Mouse (Mus musculus) embryonic facial prominence, embryonic 14.5 days (tissue): ENCODE results near the gene Gp1bb. TPM values are rescaled to one million over a fixed set of nuclear protein-coding genes. Genes with fewer than 3 reads are reported as not detected.

Experiments used
- ATAC-seq: fragments of 200-750 bp; cut with Nextera tagmentation; 2 replicates; pipeline ENCODE4 v1.8.0; 2017; ENCODE audit warnings: low read depth, moderate number of reproducible peaks, moderate TSS enrichment
- DNase-seq: peaks from one replicate; pipeline ENCODE4 v3.0.0-alpha.2; 2015; ENCODE audit warnings: low spot score
- H3K27ac ChIP-seq: fragments of 300-500 bp; sonication (generic); replicated peaks from 2 replicates; pipeline ENCODE4 v1.5.1; 2014; ENCODE audit warnings: low read depth, mild to moderate bottlenecking, low read length, moderate library complexity
- H3K27me3 ChIP-seq: fragments of 300-500 bp; sonication (generic); replicated peaks from 2 replicates; pipeline ENCODE4 v1.6.1; 2014; ENCODE audit warnings: low read length; ENCODE audit not compliant: control insufficient read depth, insufficient read depth
- H3K36me3 ChIP-seq: fragments of 300-500 bp; sonication (generic); 2 replicates; pipeline ENCODE4 v1.6.1; 2014; ENCODE audit warnings: low read length, mixed read lengths; ENCODE audit not compliant: control insufficient read depth, insufficient read depth
- H3K4me1 ChIP-seq: fragments of 300-500 bp; sonication (generic); 2 replicates; pipeline ENCODE4 v1.6.1; 2014; ENCODE audit warnings: antibody characterized with exemption, low read length; ENCODE audit not compliant: control insufficient read depth, insufficient read depth
- H3K4me2 ChIP-seq: fragments of 300-500 bp; sonication (generic); 2 replicates; pipeline ENCODE4 v1.6.1; 2014; ENCODE audit warnings: low read depth, mild to moderate bottlenecking, low read length, moderate library complexity, mixed read lengths
- H3K4me3 ChIP-seq: fragments of 300-500 bp; sonication (generic); 2 replicates; pipeline ENCODE4 v1.5.1; 2014; ENCODE audit warnings: low read depth, mild to moderate bottlenecking, low read length
- H3K9ac ChIP-seq: fragments of 300-500 bp; sonication (generic); 2 replicates; pipeline ENCODE4 v1.6.1; 2014; ENCODE audit warnings: low read depth, mild to moderate bottlenecking, low read length, moderate library complexity, mixed read lengths
- H3K9me3 ChIP-seq: fragments of 300-500 bp; sonication (generic); 2 replicates; pipeline ENCODE4 v1.6.1; 2016; ENCODE audit warnings: low read length; ENCODE audit not compliant: control insufficient read depth
- WGBS: fragments of 180-500 bp; shearing (Covaris S2); extraction: QIAGEN DNeasy Blood & Tissue Kit; methylation state at CpG from one replicate; pipeline ENCODE4 v1.1.7; 2014; 5-methylcytosine and 5-hydroxymethylcytosine counted together
- polyA plus RNA-seq: library from polyadenylated mRNA; unstranded; fragments of >200 nt; fragmentation: Nextera tagmentation; extraction: Ambion mirVana; gene quantifications from 2 replicates; pipeline ENCODE4 v1.2.1, GENCODE M21; 2014

The Gp1bb gene
- polyA plus RNA-seq, 1 experiment from 2014 or later, result 3.1 TPM

GRCm38 (mm10) chr16:18604267-18604701 is 17.9 kb downstream of the Gp1bb start:
- Histone ChIP-seq H3K27ac (peak overlapping the region; percentile 39), H3K9me3 (no peaks in the 10 kb centered on the region), H3K9ac (0 out of 2 replicates have a peak overlapping the region, but pooled peaks have one; percentile 14), H3K36me3 (no peaks in the 10 kb centered on the region), H3K4me2 (no peak overlapping the region), H3K4me3 (no peak overlapping the region), H3K4me1 (peaks cover 21% of the 10 kb centered on the region), H3K27me3 (no peaks in the 10 kb centered on the region)
- WGBS, result 39% methylated on average over 4 of the region's 8 CpGs
- ATAC-seq (peak; percentile 28; the same call in 1 of the 2 replicates), DNase-seq (peak; percentile 73)

DNA sequence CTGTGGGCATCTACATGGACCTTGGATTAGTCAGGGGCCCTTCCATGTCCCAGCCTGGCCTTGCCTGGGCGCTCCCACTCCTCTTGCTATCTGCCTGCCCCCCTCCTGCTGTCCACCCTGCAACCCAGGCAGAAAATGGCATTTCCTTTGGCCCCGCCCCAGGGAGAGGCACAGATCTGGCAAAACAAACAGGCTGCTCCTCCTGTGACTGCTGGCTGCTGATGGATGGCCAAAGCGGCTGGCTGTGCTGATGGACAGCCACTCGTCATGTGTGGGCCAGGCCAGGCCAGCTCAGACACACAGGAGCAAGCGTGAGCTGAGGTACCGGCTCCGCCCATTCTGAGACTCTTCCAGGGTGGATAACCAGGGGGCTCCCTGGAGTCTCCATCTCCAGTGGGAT is 20.8 kb downstream of the Gp1bb start:
- peaks cover 13% of the 10 kb centered on the region for H3K4me1 ChIP-seq

GRCm38 (mm10) chr16:18598006-18598405 is 24.2 kb downstream of the Gp1bb start:
- H3K4me1 ChIP-seq, result 0 out of 2 replicates have a peak, but pooled peaks cover 4% of the 10 kb centered on the region
- no peak overlapping the region for H3K4me3 ChIP-seq
- no peak overlapping the region for H3K4me2 ChIP-seq
- H3K27ac ChIP-seq, result no peak overlapping the region
- no peak overlapping the region for H3K9ac ChIP-seq
- WGBS, result 55% methylated on average over 3 of the region's 3 CpGs
- peaks cover 6% of the 10 kb centered on the region for H3K27me3 ChIP-seq
- H3K9me3 ChIP-seq, result no peaks in the 10 kb centered on the region
- no peak for ATAC-seq
- no peaks in the 10 kb centered on the region for H3K36me3 ChIP-seq
- DNase-seq, result no peak

More for the DNA sequence above, 20.8 kb downstream of the Gp1bb start:
- Histone ChIP-seq H3K9me3 (no peaks in the 10 kb centered on the region), H3K27me3 (no peaks in the 10 kb centered on the region), H3K36me3 (no peaks in the 10 kb centered on the region), H3K27ac (no peak overlapping the region), H3K4me3 (no peak overlapping the region), H3K9ac (no peak overlapping the region), H3K4me2 (no peak overlapping the region)
- no peak; the same call in 1 of the 2 replicates for ATAC-seq
- 49% methylated on average over 7 of the region's 7 CpGs for WGBS
- no peak for DNase-seq

DNA sequence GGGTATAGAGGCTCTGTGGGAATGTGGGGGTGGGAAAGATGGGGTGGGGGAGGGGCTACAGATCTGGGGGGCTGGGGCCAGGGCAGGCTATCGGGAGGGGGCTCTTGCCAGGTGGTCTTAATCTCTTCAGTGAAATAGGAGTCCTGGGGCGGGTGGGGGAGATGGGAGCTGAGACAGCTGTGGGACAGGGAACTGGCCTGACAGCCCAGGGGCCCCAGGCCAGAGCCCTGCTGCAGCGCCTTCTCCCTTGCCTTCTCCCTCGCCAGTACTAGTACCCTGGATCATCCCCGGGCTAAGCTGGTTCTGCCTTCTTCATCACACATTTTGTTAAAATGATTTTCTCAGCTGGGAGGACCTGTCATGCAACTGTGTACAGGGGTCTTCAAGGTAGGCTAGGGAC is 25.9 kb downstream of the Gp1bb start:
- ATAC-seq (peak; percentile 35; the same call in 1 of the 2 replicates), DNase-seq (no peak)

DNA sequence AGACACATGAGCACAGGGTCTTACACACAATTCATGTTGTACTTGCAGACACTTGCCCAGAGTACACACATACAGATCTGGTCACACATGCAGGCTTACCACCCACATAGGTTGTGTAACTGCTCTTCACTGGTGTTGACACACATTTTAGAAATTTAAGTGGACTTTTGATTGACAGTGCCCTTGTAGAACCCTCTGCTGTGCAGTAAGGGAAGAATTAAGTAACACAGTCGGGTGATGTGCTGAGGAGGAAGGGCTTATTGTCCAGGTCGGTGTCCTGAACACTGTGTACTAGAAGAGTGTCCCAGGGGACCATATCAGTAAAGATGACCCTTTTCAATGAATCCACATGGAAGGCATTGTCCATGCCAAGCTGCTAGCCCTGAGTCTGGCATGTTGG is 28.3 kb downstream of the Gp1bb start:
- H3K36me3 ChIP-seq, result no peaks in the 10 kb centered on the region
- H3K4me2 ChIP-seq, result no peak overlapping the region
- H3K4me1 ChIP-seq, result peaks cover 12% of the 10 kb centered on the region; the same call in 1 of the 2 replicates
- H3K4me3 ChIP-seq, result no peak overlapping the region
- no peak overlapping the region for H3K27ac ChIP-seq
- ATAC-seq (no peak), DNase-seq (no peak)
- H3K9me3 ChIP-seq, result no peaks in the 10 kb centered on the region
- WGBS, result 64% methylated on average over 2 of the region's 2 CpGs
- H3K9ac ChIP-seq, result no peak overlapping the region
- peaks cover 42% of the 10 kb centered on the region for H3K27me3 ChIP-seq

More for the DNA sequence above, 25.9 kb downstream of the Gp1bb start:
- no peak overlapping the region for H3K27ac ChIP-seq
- H3K9ac ChIP-seq, result no peak overlapping the region
- peaks cover 5% of the 10 kb centered on the region; the same call in 1 of the 2 replicates for H3K4me1 ChIP-seq
- H3K27me3 ChIP-seq, result peaks cover 19% of the 10 kb centered on the region
- no peaks in the 10 kb centered on the region for H3K9me3 ChIP-seq
- 31% methylated on average over 4 of the region's 5 CpGs for WGBS
- no peaks in the 10 kb centered on the region for H3K36me3 ChIP-seq
- H3K4me2 ChIP-seq, result no peak overlapping the region
- H3K4me3 ChIP-seq, result no peak overlapping the region

DNA sequence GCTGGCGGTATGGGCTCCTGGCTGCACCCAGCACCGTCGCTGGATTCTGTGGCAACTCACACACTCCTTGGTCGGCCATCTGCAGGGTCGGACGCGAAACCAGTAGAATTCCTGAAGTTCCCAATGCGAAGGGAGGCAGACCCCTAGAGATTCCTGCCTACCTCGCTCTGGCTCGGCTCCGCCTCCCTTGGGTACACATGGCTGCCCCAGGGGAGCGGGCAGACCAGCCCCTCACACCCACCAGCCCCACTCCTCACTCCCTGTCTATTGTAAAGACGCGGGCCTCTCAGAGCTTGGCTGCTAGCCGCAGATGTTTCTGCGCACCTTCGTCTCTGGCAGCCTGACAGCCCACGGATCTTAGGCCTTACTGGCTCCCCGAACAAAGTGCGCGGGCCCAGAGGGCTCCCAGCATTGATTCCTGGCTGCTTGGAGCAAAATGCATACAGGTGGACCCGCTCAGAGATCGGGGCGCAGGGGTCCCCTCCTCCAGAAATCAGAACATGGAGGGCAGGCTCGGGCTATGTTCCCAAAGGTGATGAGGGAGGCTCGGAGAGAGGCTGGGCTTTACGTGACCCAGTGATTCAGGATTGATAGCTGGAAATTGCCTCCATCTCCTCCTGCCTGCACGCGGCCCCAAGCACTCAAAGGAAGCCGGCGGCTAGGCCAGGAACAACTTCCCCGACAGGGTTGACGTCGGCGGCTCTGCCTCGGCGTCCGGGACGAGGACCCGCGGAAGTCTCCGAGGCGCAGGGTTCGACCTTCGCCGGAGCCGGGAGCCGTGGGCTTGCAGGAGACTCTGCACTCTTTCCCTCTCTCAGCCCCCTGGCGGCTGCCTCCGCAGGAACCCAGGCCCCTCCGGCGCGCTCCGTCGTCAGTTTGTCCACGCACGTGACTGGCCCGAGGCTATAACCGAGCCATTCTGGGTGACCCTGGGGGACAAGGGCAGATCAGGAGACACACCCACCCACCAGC is 30.9 kb downstream of the Gp1bb start:
- Histone ChIP-seq H3K4me1 (peaks cover 19% of the 10 kb centered on the region; the same call in 1 of the 2 replicates), H3K27ac (no peak overlapping the region)
- ATAC-seq, result 0 out of 2 replicates have a peak, but pooled peaks have one; percentile 27

GRCm38 (mm10) chr16:18589804-18590790 is 32.1 kb downstream of the Gp1bb start, which contains the start of gene Tbx1:
Tbx1 (minus strand) TSS chr16:18590671.
- Histone ChIP-seq H3K4me2 (peak within 1 kb of the TSS; percentile 43), H3K9me3 (no peaks in the 10 kb centered on the region), H3K4me1 (peaks cover 25% of the 10 kb centered on the region; the same call in 1 of the 2 replicates), H3K36me3 (no peaks in the 10 kb centered on the region), H3K27ac (no peak within 1 kb of the TSS), H3K4me3 (peak within 1 kb of the TSS; percentile 32), H3K9ac (no peak within 1 kb of the TSS; the same call in 1 of the 2 replicates), H3K27me3 (peaks cover 79% of the 10 kb centered on the region)
- DNase-seq (no peak), ATAC-seq (no peak)
- WGBS, result 6% methylated on average over 37 of the region's 48 CpGs

More for the DNA sequence above, 30.9 kb downstream of the Gp1bb start:
- Histone ChIP-seq H3K9me3 (no peaks in the 10 kb centered on the region), H3K36me3 (no peaks in the 10 kb centered on the region), H3K9ac (no peak overlapping the region; the same call in 1 of the 2 replicates), H3K4me3 (peak overlapping the region; percentile 32), H3K4me2 (peak overlapping the region; percentile 43), H3K27me3 (peaks cover 66% of the 10 kb centered on the region)
- no peak for DNase-seq
- WGBS, result 6% methylated on average over 42 of the region's 59 CpGs
